Mouse (Mus musculus) C2C12 (cell line): Measurements from ENCODE around the gene Rab11fip5. TPM values are rescaled to one million over a fixed set of nuclear protein-coding genes. Genes with fewer than 3 reads are reported as not detected.

Experiments used
- H3K27me3 ChIP-seq: one replicate; pipeline ENCODE4 v1.6.1; 2011; ENCODE audit not compliant: control insufficient read depth, insufficient read depth, insufficient read length
- H3K36me3 ChIP-seq: one replicate; pipeline ENCODE4 v1.6.1; 2011; ENCODE audit not compliant: control insufficient read depth, insufficient read depth
- H3K4me3 ChIP-seq: one replicate; pipeline ENCODE4 v1.5.1; 2011; ENCODE audit warnings: mild to moderate bottlenecking, control low read depth; ENCODE audit not compliant: poor library complexity, insufficient read depth, severe bottlenecking
- H3K79me2 ChIP-seq: one replicate; pipeline ENCODE4 v1.6.1; 2011; ENCODE audit not compliant: control insufficient read depth, insufficient read depth
- H3K79me3 ChIP-seq: one replicate; pipeline ENCODE4 v1.6.1; 2011; ENCODE audit warnings: low read depth, control low read depth
- H3ac ChIP-seq: one replicate; pipeline ENCODE3; 2011; ENCODE audit warnings: low read depth; ENCODE audit not compliant: control insufficient read depth, insufficient read length
- CEBPB ChIP-seq: IDR thresholded peaks from one replicate; pipeline ENCODE4 v1.6.1; 2011; ENCODE audit warnings: low read depth, mild to moderate bottlenecking, control low read depth, moderate library complexity
- CTCF ChIP-seq: IDR thresholded peaks from one replicate; pipeline ENCODE4 v1.5.1; 2011; ENCODE audit not compliant: control insufficient read depth, insufficient read depth, insufficient read length
- FOSL1 ChIP-seq: IDR thresholded peaks from one replicate; pipeline ENCODE4 v1.8.0; 2011; ENCODE audit warnings: mild to moderate bottlenecking, low read length; ENCODE audit not compliant: poor library complexity, insufficient read depth, severe bottlenecking
- MAX ChIP-seq: IDR thresholded peaks from one replicate; pipeline ENCODE4 v1.6.1; 2011; ENCODE audit warnings: mild to moderate bottlenecking, control low read depth
- MYOD1 ChIP-seq: IDR thresholded peaks from one replicate; pipeline ENCODE4 v1.6.1; 2011; ENCODE audit warnings: low read depth; ENCODE audit not compliant: control insufficient read depth, insufficient read length
- MYOG ChIP-seq: IDR thresholded peaks from one replicate; pipeline ENCODE4 v1.6.1; 2011; ENCODE audit not compliant: control insufficient read depth, insufficient read length; ENCODE audit errors: extremely low read depth
- USF1 ChIP-seq: IDR thresholded peaks from one replicate; pipeline ENCODE4 v1.6.1; 2011; ENCODE audit warnings: low read depth, mild to moderate bottlenecking, control low read depth, moderate library complexity
- polyA plus RNA-seq: library from polyadenylated mRNA; unstranded; fragments of >200 nt; fragmentation: generic; extraction: Trizol; gene quantifications from one replicate; pipeline ENCODE4 v1.2.1, GENCODE M21; 2012; ENCODE audit warnings: missing spikeins

Rab11fip5 gene
- polyA plus RNA-seq, 1 experiment = 6.6 TPM

DNA sequence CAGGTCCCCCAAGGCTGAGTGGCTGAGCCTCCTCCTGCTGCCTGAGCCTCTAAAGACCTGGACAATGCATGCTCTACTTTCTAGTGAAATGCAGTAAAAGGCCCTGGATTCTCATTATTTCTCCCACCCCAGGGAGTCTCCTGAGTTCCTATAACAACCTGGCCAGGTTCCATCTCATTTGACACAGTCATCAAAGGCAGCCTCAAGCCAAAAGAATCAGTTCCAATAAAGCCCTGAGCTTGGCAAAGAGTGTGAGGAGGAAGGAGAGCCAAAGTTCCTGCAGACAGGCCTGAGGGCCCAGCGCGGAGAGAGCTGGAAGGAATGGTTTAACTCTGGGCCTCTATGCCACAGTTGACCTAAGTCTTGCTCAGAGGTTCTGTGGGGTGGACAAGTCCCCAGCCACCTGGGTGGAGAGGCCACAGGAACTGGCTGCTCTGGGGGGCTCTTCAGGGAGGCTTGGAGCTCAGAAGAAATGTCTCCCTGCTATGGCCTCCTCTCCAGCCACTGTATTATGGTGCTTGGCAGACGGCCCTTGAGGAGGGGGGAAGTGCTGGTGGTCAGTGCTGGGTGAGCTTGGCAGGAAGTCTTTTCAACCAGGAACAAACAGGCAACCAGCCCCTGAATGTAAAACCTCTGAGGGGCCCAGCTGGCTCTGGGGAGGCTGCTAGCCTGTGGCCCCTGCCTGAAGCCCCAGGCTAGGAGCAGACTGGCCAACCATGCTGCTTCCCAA, 71.9 kb downstream of the Rab11fip5 start:
- H3K27me3 ChIP-seq = no peaks in the 10 kb centered on the region
- no peak overlapping the region for H3K4me3 ChIP-seq
- H3K79me2 ChIP-seq = no peaks in the 10 kb centered on the region
- no peaks in the 10 kb centered on the region for H3K36me3 ChIP-seq
- TF ChIP-seq USF1 (no peak), CEBPB (no peak), FOSL1 (no peak), MAX (no peak), MYOG (no peak), MYOD1 (no peak), CTCF (no peak)
- H3ac ChIP-seq = no peak overlapping the region
- H3K79me3 ChIP-seq = no peaks in the 10 kb centered on the region

DNA sequence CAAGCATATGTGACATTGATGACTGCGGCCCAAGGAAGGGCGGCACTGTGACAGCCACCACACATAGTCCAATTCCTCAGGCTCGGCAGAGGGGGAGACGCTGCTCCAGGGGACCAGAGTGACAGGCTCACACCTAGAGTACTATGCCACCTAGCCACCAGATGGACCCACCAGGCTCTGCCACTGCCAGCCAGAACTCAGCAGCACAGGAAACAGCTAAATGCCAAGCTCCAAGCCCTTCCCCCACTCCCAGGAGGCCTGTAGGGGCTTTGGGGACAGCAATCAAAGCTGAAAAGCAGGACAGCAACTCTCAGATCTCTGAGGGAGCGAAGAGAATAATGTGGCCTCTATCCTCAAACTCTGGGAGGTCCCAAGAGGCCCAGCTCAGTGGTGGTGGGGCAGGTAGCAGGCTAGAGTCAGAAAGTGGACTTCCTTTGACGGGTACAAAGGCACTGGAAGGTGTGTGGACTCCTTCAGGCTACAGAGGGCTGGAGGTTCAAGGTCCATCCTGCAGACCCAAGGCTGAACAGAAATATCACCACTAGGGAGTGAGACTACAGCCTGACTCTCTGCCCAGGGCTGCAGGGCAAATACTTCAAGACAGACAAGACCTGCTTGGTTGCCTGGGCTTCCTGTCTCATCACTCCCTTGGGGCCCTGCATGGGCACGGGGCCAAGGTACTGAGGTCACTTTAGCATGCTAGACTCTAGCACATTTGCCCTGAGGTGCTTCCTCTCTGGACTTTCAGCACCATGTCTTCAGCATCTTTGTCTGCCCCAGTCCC, 78.9 kb downstream of the Rab11fip5 start:
- Histone ChIP-seq H3K36me3 (no peaks in the 10 kb centered on the region), H3K27me3 (no peaks in the 10 kb centered on the region), H3ac (no peak overlapping the region), H3K4me3 (no peak overlapping the region), H3K79me3 (no peaks in the 10 kb centered on the region), H3K79me2 (no peaks in the 10 kb centered on the region)
- TF ChIP-seq MAX (no peak), MYOD1 (no peak), USF1 (no peak), FOSL1 (no peak), CEBPB (no peak), CTCF (no peak)

DNA sequence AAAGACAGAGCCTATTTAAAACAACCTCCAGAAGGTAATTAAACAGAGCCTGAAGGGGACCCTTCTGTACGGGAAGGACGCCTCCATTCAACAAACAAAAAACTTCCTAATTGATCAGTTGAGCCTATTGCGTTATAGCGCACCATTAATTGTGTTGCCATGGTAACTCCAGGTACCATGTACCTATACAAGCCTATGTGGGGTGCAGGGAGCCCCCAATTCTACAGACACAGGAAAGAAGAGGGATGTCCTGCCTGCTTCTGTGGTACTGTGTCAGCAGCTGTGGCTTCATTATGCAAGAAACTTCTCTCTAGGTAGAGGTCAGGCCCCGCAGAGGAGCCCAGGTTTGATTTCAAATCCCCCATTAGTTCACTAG, 80.4 kb downstream of the Rab11fip5 start:
- Histone ChIP-seq H3ac (no peak overlapping the region), H3K36me3 (no peaks in the 10 kb centered on the region), H3K79me3 (no peaks in the 10 kb centered on the region), H3K79me2 (no peaks in the 10 kb centered on the region), H3K4me3 (no peak overlapping the region), H3K27me3 (no peaks in the 10 kb centered on the region)
- TF ChIP-seq MAX = no peak
- no peak for TF ChIP-seq MYOD1
- no peak for TF ChIP-seq USF1
- TF ChIP-seq FOSL1 = no peak
- TF ChIP-seq CEBPB = no peak
- TF ChIP-seq MYOG = no peak
- no peak for TF ChIP-seq CTCF

DNA sequence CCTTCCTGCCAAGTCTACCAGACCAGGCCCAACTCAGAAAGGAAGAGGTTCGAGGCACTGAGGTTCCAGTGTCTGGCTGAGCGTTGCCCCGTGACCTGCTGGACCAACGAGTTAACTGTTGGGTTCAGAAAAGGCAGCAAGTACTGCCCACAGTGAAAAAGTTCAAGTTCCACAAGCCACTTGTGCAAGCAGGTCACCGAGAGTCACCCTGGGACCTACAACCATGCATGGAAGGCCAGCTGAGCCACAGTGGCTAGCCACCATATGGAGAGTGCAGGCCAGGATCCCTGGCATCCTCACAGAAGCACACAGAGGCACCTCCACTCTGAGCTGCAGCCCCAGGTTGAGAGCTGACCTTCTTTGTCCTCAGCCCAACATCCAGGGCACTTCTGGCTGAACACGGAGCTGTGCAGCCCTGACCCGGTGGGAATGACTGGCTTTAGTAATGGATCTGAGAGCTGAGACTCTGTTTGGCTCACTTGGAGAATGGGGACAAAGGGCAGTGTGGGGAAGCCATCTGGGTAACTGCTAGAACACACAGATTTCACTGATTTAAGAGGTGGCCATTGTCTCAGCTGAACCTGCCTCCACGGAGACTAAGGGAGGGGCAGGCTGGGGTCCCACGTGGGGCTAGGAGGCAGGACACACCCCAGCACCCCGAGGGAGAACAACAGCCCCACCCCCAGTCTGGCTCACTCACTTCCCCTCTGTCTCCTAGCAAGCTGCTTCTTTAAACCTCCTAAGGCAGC, 81.0 kb downstream of the Rab11fip5 start:
- no peak for TF ChIP-seq CTCF
- TF ChIP-seq MAX = no peak
- no peak for TF ChIP-seq MYOG
- TF ChIP-seq CEBPB = no peak
- TF ChIP-seq FOSL1 = no peak
- no peak for TF ChIP-seq USF1
- TF ChIP-seq MYOD1 = no peak
- Histone ChIP-seq H3ac (no peak overlapping the region), H3K79me3 (no peaks in the 10 kb centered on the region), H3K79me2 (no peaks in the 10 kb centered on the region), H3K36me3 (no peaks in the 10 kb centered on the region), H3K4me3 (no peak overlapping the region), H3K27me3 (no peaks in the 10 kb centered on the region)

DNA sequence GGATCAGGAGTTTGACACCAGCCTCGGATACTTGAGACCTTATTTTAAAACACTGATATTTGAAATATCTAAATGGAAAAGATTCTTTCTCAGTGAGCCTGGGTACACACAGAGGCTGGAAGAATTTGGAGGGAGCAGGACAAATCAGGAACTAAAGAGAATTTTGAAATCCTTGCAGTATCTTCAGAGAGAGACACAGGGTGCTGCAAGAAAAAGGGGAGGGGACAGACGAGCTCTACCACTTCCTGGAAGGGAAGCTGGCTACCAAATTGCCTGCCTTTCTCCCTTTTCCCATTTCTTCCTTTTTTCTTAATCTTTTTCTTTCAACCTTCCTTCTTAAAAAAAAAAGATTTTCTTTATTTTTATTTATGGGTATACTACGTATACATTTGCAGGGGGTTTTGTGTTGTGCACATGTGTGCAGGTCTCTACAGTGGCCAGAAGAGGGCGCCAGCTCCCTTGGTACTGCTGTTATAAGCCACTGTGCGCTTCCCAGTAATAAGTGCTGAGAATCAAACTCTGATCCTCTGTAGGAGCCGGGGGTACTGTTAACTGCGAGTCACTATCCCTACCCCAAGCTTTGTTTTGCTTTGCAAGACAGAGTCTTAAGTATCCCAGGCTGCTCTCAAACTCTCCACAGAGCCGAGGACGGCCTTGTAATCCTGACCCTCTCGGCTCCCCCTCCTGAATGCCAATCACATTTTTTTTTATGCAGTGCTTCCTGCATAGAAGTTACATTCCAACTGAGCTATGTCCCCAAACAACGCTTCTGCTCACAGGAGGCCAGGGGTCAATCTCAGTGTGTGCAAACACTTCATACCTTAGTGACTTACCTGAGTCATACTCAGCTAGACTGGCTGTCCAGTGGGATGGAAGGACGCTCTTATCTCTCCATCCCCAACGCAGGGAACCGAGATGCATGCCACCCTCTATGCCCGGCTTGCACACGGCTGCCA, 83.3 kb downstream of the Rab11fip5 start:
- TF ChIP-seq USF1 (no peak), MAX (no peak), MYOD1 (no peak), FOSL1 (no peak), MYOG (no peak), CTCF (no peak), CEBPB (no peak)
- no peaks in the 10 kb centered on the region for H3K27me3 ChIP-seq
- H3K79me3 ChIP-seq = no peaks in the 10 kb centered on the region
- H3K36me3 ChIP-seq = no peaks in the 10 kb centered on the region
- no peak overlapping the region for H3K4me3 ChIP-seq
- no peaks in the 10 kb centered on the region for H3K79me2 ChIP-seq
- H3ac ChIP-seq = no peak overlapping the region
